Mouse (Mus musculus) bone marrow, adult 2 months (tissue): Measurements from ENCODE around the gene Sfxn3.

Experiments used
- CTCF ChIP-seq: fragments of 200-500 bp; IDR thresholded peaks from 2 replicates; pipeline ENCODE4 v1.5.1; 2011; ENCODE audit warnings: low read length, control low read depth; ENCODE audit not compliant: control insufficient read depth, insufficient read depth
- POLR2A ChIP-seq: fragments of 200-500 bp; IDR thresholded peaks from 2 replicates; pipeline ENCODE4 v1.6.1; 2011; ENCODE audit warnings: low read depth, mild to moderate bottlenecking, control low read depth, low read length, borderline replicate concordance; ENCODE audit not compliant: control insufficient read depth

GRCm38 (mm10) chr19:45076036-45076575 is 28.8 kb downstream of the Sfxn3 start:
- TF ChIP-seq CTCF (no peak), POLR2A (no peak)
